Mouse (Mus musculus) CH12.LX (cell line): ENCODE measurements around the gene Pex14. TPM values are rescaled to one million over a fixed set of nuclear protein-coding genes. Genes with fewer than 3 reads are reported as not detected.

Experiments used
- DNase-seq: peaks from one replicate; pipeline ENCODE4 v3.0.0-alpha.2; 2013; ENCODE audit errors: extremely low read depth
- H3K27ac ChIP-seq: 2 replicates; pipeline ENCODE4 v1.5.1; 2012; ENCODE audit warnings: low read depth, mild to moderate bottlenecking, control low read depth, moderate library complexity; ENCODE audit not compliant: insufficient read depth
- H3K27me3 ChIP-seq: replicated peaks from 2 replicates; pipeline ENCODE3; 2012; ENCODE audit warnings: inconsistent platforms
- H3K36me3 ChIP-seq, 2 experiments: replicated peaks in 1 of 2; 2 replicates each; pipeline versions ENCODE3 to v1.6.1; 2012; ENCODE audit warnings: inconsistent platforms in 1 of 2, low read length in 1 of 2, mild to moderate bottlenecking in 1 of 2, mixed read lengths in 1 of 2, moderate library complexity in 1 of 2; ENCODE audit not compliant: control insufficient read depth in 1 of 2, insufficient read depth in 1 of 2
- H3K4me1 ChIP-seq, 2 experiments: 2 replicates each; pipeline ENCODE4 v1.6.1; 2012; ENCODE audit warnings: inconsistent platforms in 1 of 2, moderate library complexity in 1 of 2; ENCODE audit not compliant: insufficient read depth in 2 of 2, control insufficient read depth in 1 of 2
- H3K4me2 ChIP-seq: 2 replicates; pipeline ENCODE4 v1.6.1; 2012; ENCODE audit warnings: low read depth, mild to moderate bottlenecking, control low read depth; ENCODE audit not compliant: poor library complexity, insufficient read depth, severe bottlenecking
- H3K4me3 ChIP-seq, 3 experiments: fragments of 150-350 bp in 1 of 3; sonication (generic) in 1 of 3; replicated peaks in 1 of 3; 2 replicates each; pipeline versions ENCODE3 to v1.5.1; 2011 to 2012; ENCODE audit warnings: low read depth in 2 of 3, low read length in 2 of 3, mild to moderate bottlenecking in 2 of 3, moderate library complexity in 2 of 3, control low read depth in 1 of 3, improper control_type of control experiment in 1 of 3, inconsistent platforms in 1 of 3, mixed read lengths in 1 of 3; ENCODE audit not compliant: poor library complexity in 1 of 3
- H3K79me2 ChIP-seq: replicated peaks from 2 replicates; pipeline ENCODE4 v1.6.1; 2012; ENCODE audit warnings: mild to moderate bottlenecking, moderate library complexity; ENCODE audit not compliant: control insufficient read depth, poor library complexity, insufficient read depth, severe bottlenecking; ENCODE audit errors: extremely low read depth
- H3K9ac ChIP-seq: 2 replicates; pipeline ENCODE4 v1.6.1; 2012; ENCODE audit warnings: low read depth, mild to moderate bottlenecking, control low read depth, moderate library complexity; ENCODE audit not compliant: insufficient read depth
- H3K9me3 ChIP-seq: replicated peaks from 2 replicates; pipeline ENCODE3; 2012; ENCODE audit warnings: low read length, inconsistent platforms, mixed read lengths
- CHD2 ChIP-seq: IDR thresholded peaks from 2 replicates; pipeline ENCODE4 v1.6.1; 2011; ENCODE audit warnings: low read length, improper control_type of control experiment
- E2F4 ChIP-seq: IDR thresholded peaks from 2 replicates; pipeline ENCODE4 v1.6.1; 2011; ENCODE audit warnings: low read depth, low read length, improper control_type of control experiment; ENCODE audit not compliant: insufficient replicate concordance
- ELF1 ChIP-seq: IDR thresholded peaks from 2 replicates; pipeline ENCODE4 v1.6.1; 2014; ENCODE audit warnings: low read depth, mild to moderate bottlenecking, inconsistent platforms, low read length, improper control_type of control experiment
- EP300 ChIP-seq: IDR thresholded peaks from 2 replicates; pipeline ENCODE4 v1.6.1; 2011; ENCODE audit warnings: low read length, improper control_type of control experiment
- ETS1 ChIP-seq: conservative IDR thresholded peaks from 2 replicates; pipeline ENCODE4 v1.6.1; 2012; ENCODE audit warnings: low read depth, mild to moderate bottlenecking, inconsistent platforms, low read length, improper control_type of control experiment, moderate library complexity
- GABPA ChIP-seq: IDR thresholded peaks from 2 replicates; pipeline ENCODE4 v1.6.1; 2012; ENCODE audit warnings: low read depth, low read length, improper control_type of control experiment, inconsistent platforms; ENCODE audit not compliant: insufficient replicate concordance
- IRF4 ChIP-seq: IDR thresholded peaks from 2 replicates; pipeline ENCODE4 v1.6.1; 2014; ENCODE audit warnings: low read depth, mild to moderate bottlenecking, inconsistent platforms, low read length, improper control_type of control experiment
- JUND ChIP-seq: conservative IDR thresholded peaks from 2 replicates; pipeline ENCODE4 v1.6.1; 2011; ENCODE audit warnings: low read depth, low read length, improper control_type of control experiment
- MAX ChIP-seq: IDR thresholded peaks from 2 replicates; pipeline ENCODE4 v1.6.1; 2011; ENCODE audit warnings: low read length, improper control_type of control experiment
- MAZ ChIP-seq: IDR thresholded peaks from 2 replicates; pipeline ENCODE4 v1.6.1; 2012; ENCODE audit warnings: low read depth, mild to moderate bottlenecking, inconsistent platforms, low read length, improper control_type of control experiment, moderate library complexity
- MEF2A ChIP-seq: IDR thresholded peaks from 2 replicates; pipeline ENCODE4 v1.6.1; 2014; ENCODE audit warnings: low read depth, mild to moderate bottlenecking, inconsistent platforms, low read length, improper control_type of control experiment, borderline replicate concordance
- MXI1 ChIP-seq: IDR thresholded peaks from 2 replicates; pipeline ENCODE4 v1.6.1; 2011; ENCODE audit warnings: mild to moderate bottlenecking, low read depth, low read length, improper control_type of control experiment
- NELFE ChIP-seq: IDR thresholded peaks from 2 replicates; pipeline ENCODE4 v1.6.1; 2011; ENCODE audit warnings: low read depth, low read length, improper control_type of control experiment
- NRF1 ChIP-seq: IDR thresholded peaks from 2 replicates; pipeline ENCODE4 v1.6.1; 2014; ENCODE audit warnings: low read depth, mild to moderate bottlenecking, inconsistent platforms, low read length, improper control_type of control experiment, moderate library complexity
- POLR2A ChIP-seq: IDR thresholded peaks from 2 replicates; pipeline ENCODE4 v1.6.1; 2011; ENCODE audit warnings: low read depth, mild to moderate bottlenecking, improper control_type of control experiment, low read length
- RCOR1 ChIP-seq: conservative IDR thresholded peaks from 2 replicates; pipeline ENCODE4 v1.6.1; 2012; ENCODE audit warnings: low read depth, mild to moderate bottlenecking, inconsistent platforms, low read length, improper control_type of control experiment
- SIN3A ChIP-seq: IDR thresholded peaks from 2 replicates; pipeline ENCODE4 v1.6.1; 2012; ENCODE audit warnings: low read length, improper control_type of control experiment, inconsistent platforms
- UBTF ChIP-seq: IDR thresholded peaks from 2 replicates; pipeline ENCODE4 v1.6.1; 2012; ENCODE audit warnings: low read depth, mild to moderate bottlenecking, inconsistent platforms, low read length, improper control_type of control experiment, moderate library complexity
- USF1 ChIP-seq: IDR thresholded peaks from 2 replicates; pipeline ENCODE4 v1.6.1; 2014; ENCODE audit warnings: low read depth, mild to moderate bottlenecking, inconsistent platforms, low read length, improper control_type of control experiment
- USF2 ChIP-seq: conservative IDR thresholded peaks from 2 replicates; pipeline ENCODE4 v1.6.1; 2011; ENCODE audit warnings: low read depth, low read length, improper control_type of control experiment
- dilution Hi-C: fragments of 300-500 bp; cut with MboI; formaldehyde crosslinking; loops from 2 replicates; pipeline ENCODE4 v1.14.3; 2020; ENCODE audit warnings: low sequenced_read_pairs; ENCODE audit not compliant: extremely low pct_unique_long_range_greater_than_20kb, extremely low pct_ligation_motif_present
- in situ Hi-C: fragments of 300-500 bp; cut with MboI; formaldehyde crosslinking; loops from 3 replicates; pipeline ENCODE4 v1.14.3; 2019; ENCODE audit warnings: low sequenced_read_pairs, low pct_ligation_motif_present, low pct_unique_long_range_greater_than_20kb, mixed read lengths
- polyA plus RNA-seq: library from polyadenylated mRNA; unstranded; fragments of >175 nt; gene quantifications from 2 replicates; pipeline ENCODE4 v1.2.1, GENCODE M21; 2012; ENCODE audit warnings: low read depth; ENCODE audit not compliant: insufficient read length
- total RNA-seq, 2 experiments: library from RNA; depleted of rRNA; stranded (reverse); fragments of 300-350 nt in 1 of 2; fragments of >200 nt in 1 of 2; gene quantifications; 2 replicates each; pipeline ENCODE4 v1.2.3; 2012 to 2014

Pex14 gene
- total and polyA plus RNA-seq, 3 experiments: 48.5 to 67.7 (median 63.6) TPM

DNA sequence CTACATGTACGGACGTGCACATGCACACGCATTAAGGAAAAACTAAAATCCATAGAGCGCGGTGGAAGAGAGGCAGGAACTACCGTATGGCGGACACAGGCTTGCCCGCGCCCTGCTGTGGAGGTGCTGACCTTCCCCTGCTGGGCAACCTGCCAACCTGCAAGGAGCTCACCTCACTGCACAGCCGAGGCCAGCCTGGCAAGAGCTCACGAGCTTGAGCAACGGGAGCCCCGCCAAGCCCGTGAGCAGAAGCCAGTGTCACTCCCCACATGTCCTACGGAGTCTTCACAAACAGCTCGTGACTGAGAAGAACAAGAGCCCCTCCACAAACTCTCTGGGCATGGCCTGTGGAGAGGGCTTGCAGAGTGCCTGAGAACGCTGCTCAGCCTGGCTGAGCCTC, 18.1 kb downstream of the Pex14 start:
- in situ Hi-C loops: no loop called here

DNA sequence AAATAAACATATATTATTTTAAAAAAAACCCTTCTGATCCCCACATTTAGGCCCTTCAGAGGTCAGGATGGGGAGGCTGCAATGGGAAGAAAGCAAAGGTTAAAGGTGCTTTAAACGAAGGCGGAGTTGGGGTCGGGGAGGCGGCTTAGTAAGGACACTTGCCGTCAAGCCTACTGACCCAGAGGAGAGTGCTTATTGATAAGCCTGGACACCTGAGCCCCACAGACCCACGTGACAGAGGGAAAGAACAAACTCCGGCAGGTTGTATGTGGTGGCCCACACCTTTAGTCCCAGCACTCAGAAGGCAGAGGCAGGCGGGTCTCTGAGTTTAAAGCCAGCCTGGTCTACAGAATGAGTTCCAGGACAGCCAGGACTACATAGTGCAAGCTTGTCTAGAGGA, 19.6 kb downstream of the Pex14 start:
- no peak for TF ChIP-seq E2F4
- TF ChIP-seq GABPA: no peak
- no peak for TF ChIP-seq ELF1
- TF ChIP-seq POLR2A: no peak
- TF ChIP-seq USF2: no peak
- TF ChIP-seq MXI1: no peak
- no peak for TF ChIP-seq EP300
- no peak for TF ChIP-seq NELFE
- no peak for TF ChIP-seq IRF4
- TF ChIP-seq ETS1: no peak
- TF ChIP-seq JUND: no peak
- no peak for TF ChIP-seq RCOR1
- no peak for TF ChIP-seq MAX
- no peak for TF ChIP-seq USF1
- no peak for TF ChIP-seq CHD2
- no peak for TF ChIP-seq NRF1
- no peak for TF ChIP-seq MAZ
- no peak for TF ChIP-seq MEF2A
- no peak for TF ChIP-seq UBTF
- no peak for TF ChIP-seq SIN3A
- peaks cover 0 to 47% of the 10 kb centered on the region in 2 experiments; a peak in 2 of 4 replicates for H3K4me1 ChIP-seq
- no peak overlapping the region for H3K9ac ChIP-seq
- in situ Hi-C loops: no loop called here
- DNase-seq: no peak
- peaks cover 2 to 63% of the 10 kb centered on the region in 2 experiments for H3K36me3 ChIP-seq
- dilution Hi-C loops: no loop called here
- peaks cover 20% of the 10 kb centered on the region for H3K79me2 ChIP-seq
- H3K9me3 ChIP-seq: no peaks in the 10 kb centered on the region
- no peak overlapping the region for H3K27ac ChIP-seq
- H3K27me3 ChIP-seq: no peaks in the 10 kb centered on the region
- no peak overlapping the region for H3K4me3 ChIP-seq
- H3K4me2 ChIP-seq: no peak overlapping the region

More for the DNA sequence above, 18.1 kb downstream of the Pex14 start:
- Histone ChIP-seq H3K27me3 (no peaks in the 10 kb centered on the region), H3K4me2 (no peak overlapping the region), H3K4me1 (peaks cover 0 to 33% of the 10 kb centered on the region in 2 experiments; a peak in 2 of 4 replicates), H3K27ac (no peak overlapping the region), H3K79me2 (peaks cover 31% of the 10 kb centered on the region), H3K4me3 (no peak overlapping the region), H3K9me3 (no peaks in the 10 kb centered on the region), H3K36me3 (peaks cover 0 to 67% of the 10 kb centered on the region in 2 experiments), H3K9ac (no peak overlapping the region)
- no peak for DNase-seq
- TF ChIP-seq MEF2A: no peak
- no peak for TF ChIP-seq UBTF
- no peak for TF ChIP-seq ETS1
- no peak for TF ChIP-seq EP300
- no peak for TF ChIP-seq POLR2A
- TF ChIP-seq IRF4: no peak
- no peak for TF ChIP-seq USF2
- dilution Hi-C loops: no loop called here
